Mouse (Mus musculus): Measurements from ENCODE around the gene Rbfox3.
A peak's percentile ranks its signal among the peaks of the same experiment; 100 is the strongest.

DNA sequence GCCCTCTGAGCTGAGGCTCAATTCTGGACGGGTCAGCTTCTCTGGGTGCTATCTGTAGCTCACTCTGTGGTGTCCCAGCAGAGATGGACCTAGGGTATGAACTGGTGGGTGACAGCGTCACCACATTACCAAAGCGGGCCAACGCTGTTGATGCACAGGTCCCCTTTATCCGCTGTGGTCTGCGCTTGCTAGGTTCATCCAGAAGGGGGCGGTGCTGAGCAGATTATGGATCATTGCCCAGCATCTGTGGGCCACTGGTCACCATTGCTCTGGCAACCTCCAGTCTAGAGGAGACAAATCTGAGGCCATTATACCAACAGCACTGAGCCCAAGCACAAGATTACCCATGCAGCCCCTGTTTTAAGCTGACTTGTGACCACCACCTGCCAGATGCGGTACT lies 276.8 kb downstream of the Rbfox3 start:
- TF ChIP-seq CTCF (IDR thresholded peaks at IDR 0.05; ENCODE audit: extremely low read depth, insufficient read depth, low read length), result peak; percentile 40
- TF ChIP-seq POLR2A (IDR thresholded peaks at IDR 0.05; ENCODE audit: extremely low read depth, insufficient read depth, low read length), result no peak
